Mouse (Mus musculus) midbrain, embryonic 13.5 days (tissue): ENCODE data around the gene Fyn. TPM values are rescaled to one million over a fixed set of nuclear protein-coding genes. Genes with fewer than 3 reads are reported as not detected.
A peak's percentile ranks its signal among the peaks of the same experiment; 100 is the strongest.

Experiments used
- ATAC-seq: fragments of 200-750 bp; cut with Nextera tagmentation; 2 replicates; pipeline ENCODE4 v1.8.0; 2017; ENCODE audit warnings: mild to moderate bottlenecking, moderate TSS enrichment, moderate library complexity
- H3K27ac ChIP-seq: fragments of 300-500 bp; sonication (generic); 2 replicates; pipeline ENCODE4 v1.5.1; 2015; ENCODE audit warnings: inconsistent platforms, mild to moderate bottlenecking, moderate library complexity
- H3K27me3 ChIP-seq: fragments of 300-500 bp; sonication (generic); 2 replicates; pipeline ENCODE4 v1.6.1; 2015; ENCODE audit warnings: mild to moderate bottlenecking, inconsistent platforms
- H3K36me3 ChIP-seq: fragments of 300-500 bp; sonication (generic); 2 replicates; pipeline ENCODE4 v1.6.1; 2015; ENCODE audit warnings: mild to moderate bottlenecking, inconsistent platforms
- H3K4me1 ChIP-seq: fragments of 300-500 bp; sonication (generic); replicated peaks from 2 replicates; pipeline ENCODE4 v1.6.1; 2015; ENCODE audit warnings: inconsistent platforms
- H3K4me2 ChIP-seq: fragments of 300-500 bp; sonication (generic); replicated peaks from 2 replicates; pipeline ENCODE4 v1.6.1; 2015; ENCODE audit warnings: moderate library complexity, mild to moderate bottlenecking, inconsistent platforms
- H3K4me3 ChIP-seq: fragments of 300-500 bp; sonication (generic); replicated peaks from 2 replicates; pipeline ENCODE4 v1.5.1; 2015; ENCODE audit warnings: mild to moderate bottlenecking, inconsistent platforms
- H3K9ac ChIP-seq: fragments of 300-500 bp; sonication (generic); replicated peaks from 2 replicates; pipeline ENCODE4 v1.6.1; 2015; ENCODE audit warnings: mild to moderate bottlenecking, inconsistent platforms
- H3K9me3 ChIP-seq: fragments of 300-500 bp; sonication (generic); 2 replicates; pipeline ENCODE4 v1.6.1; 2016; ENCODE audit warnings: mild to moderate bottlenecking, inconsistent platforms
- WGBS: fragments of 180-500 bp; shearing (Covaris S2); methylation state at CpG from one replicate; pipeline ENCODE4 v1.1.7; 2015; 5-methylcytosine and 5-hydroxymethylcytosine counted together
- polyA plus RNA-seq: library from polyadenylated mRNA; unstranded; fragments of >200 nt; fragmentation: Nextera tagmentation; extraction: Ambion mirVana; gene quantifications from 2 replicates; pipeline ENCODE4 v1.2.1, GENCODE M21; 2015

Fyn gene
- polyA plus RNA-seq, 1 experiment from 2014 or later = 64.8 TPM

GRCm38 (mm10) chr10:39451918-39452624 is 83.4 kb downstream of the Fyn start:
- Histone ChIP-seq H3K4me1 (peaks cover 65% of the 10 kb centered on the region), H3K4me2 (no peak overlapping the region), H3K27ac (peak overlapping the region; percentile 41; the same call in 1 of the 2 replicates), H3K9ac (no peak overlapping the region), H3K27me3 (no peaks in the 10 kb centered on the region), H3K9me3 (no peaks in the 10 kb centered on the region), H3K36me3 (no peaks in the 10 kb centered on the region; the same call in 1 of the 2 replicates), H3K4me3 (no peak overlapping the region)
- WGBS = 72% methylated on average over 8 of the region's 8 CpGs
- no peak; the same call in 1 of the 2 replicates for ATAC-seq

- Histone ChIP-seq H3K27me3 (no peaks in the 10 kb centered on the region), H3K9ac (no peak overlapping the region), H3K4me2 (no peak overlapping the region), H3K4me1 (peaks cover 68% of the 10 kb centered on the region), H3K4me3 (no peak overlapping the region), H3K27ac (no peak overlapping the region), H3K36me3 (no peaks in the 10 kb centered on the region; the same call in 1 of the 2 replicates), H3K9me3 (no peaks in the 10 kb centered on the region)
- WGBS = 59% methylated on average over 4 of the region's 4 CpGs
- ATAC-seq = no peak
Measured at GRCm38 (mm10) chr10:39455344-39455743, 86.7 kb downstream of the Fyn start.

- Histone ChIP-seq H3K4me2 (no peak overlapping the region), H3K9me3 (no peaks in the 10 kb centered on the region), H3K27ac (no peak overlapping the region), H3K4me1 (peaks cover 69% of the 10 kb centered on the region), H3K36me3 (no peaks in the 10 kb centered on the region; the same call in 1 of the 2 replicates), H3K27me3 (no peaks in the 10 kb centered on the region), H3K9ac (no peak overlapping the region), H3K4me3 (no peak overlapping the region)
- 89% methylated on average over 15 of the region's 15 CpGs for WGBS
- ATAC-seq = no peak
Measured at GRCm38 (mm10) chr10:39455857-39456620, 87.4 kb downstream of the Fyn start.

- H3K9me3 ChIP-seq = no peaks in the 10 kb centered on the region
- H3K9ac ChIP-seq = no peak overlapping the region
- no peaks in the 10 kb centered on the region for H3K27me3 ChIP-seq
- no peak overlapping the region for H3K4me3 ChIP-seq
- no peak for ATAC-seq
- WGBS = 92% methylated on average over 6 of the region's 6 CpGs
- no peaks in the 10 kb centered on the region; the same call in 1 of the 2 replicates for H3K36me3 ChIP-seq
- peaks cover 70% of the 10 kb centered on the region for H3K4me1 ChIP-seq
- no peak overlapping the region for H3K27ac ChIP-seq
- no peak overlapping the region for H3K4me2 ChIP-seq
Measured at GRCm38 (mm10) chr10:39456776-39457175, 88.1 kb downstream of the Fyn start.

GRCm38 (mm10) chr10:39457281-39457680 is 88.6 kb downstream of the Fyn start:
- WGBS = 89% methylated on average over 11 of the region's 11 CpGs
- no peaks in the 10 kb centered on the region; the same call in 1 of the 2 replicates for H3K36me3 ChIP-seq
- peaks cover 70% of the 10 kb centered on the region for H3K4me1 ChIP-seq
- 0 out of 2 replicates have a peak overlapping the region, but pooled peaks have one; percentile 47 for H3K27ac ChIP-seq
- H3K9ac ChIP-seq = no peak overlapping the region
- no peak for ATAC-seq
- no peak overlapping the region for H3K4me2 ChIP-seq
- H3K9me3 ChIP-seq = no peaks in the 10 kb centered on the region
- no peaks in the 10 kb centered on the region for H3K27me3 ChIP-seq
- no peak overlapping the region for H3K4me3 ChIP-seq

- no peaks in the 10 kb centered on the region for H3K36me3 ChIP-seq
- 70% methylated on average over 13 of the region's 13 CpGs for WGBS
- H3K4me3 ChIP-seq = no peak overlapping the region
- no peak overlapping the region for H3K9ac ChIP-seq
- no peaks in the 10 kb centered on the region for H3K27me3 ChIP-seq
- H3K4me1 ChIP-seq = peaks cover 74% of the 10 kb centered on the region
- peak overlapping the region; percentile 47 for H3K27ac ChIP-seq
- no peaks in the 10 kb centered on the region for H3K9me3 ChIP-seq
- H3K4me2 ChIP-seq = no peak overlapping the region
- peak; percentile 41 for ATAC-seq
Measured at GRCm38 (mm10) chr10:39458766-39459699, 90.4 kb downstream of the Fyn start.

GRCm38 (mm10) chr10:39460621-39461020 is 92.0 kb downstream of the Fyn start:
- Histone ChIP-seq H3K27ac (no peak overlapping the region), H3K27me3 (no peaks in the 10 kb centered on the region), H3K9ac (no peak overlapping the region), H3K36me3 (no peaks in the 10 kb centered on the region), H3K9me3 (no peaks in the 10 kb centered on the region), H3K4me2 (no peak overlapping the region), H3K4me1 (peaks cover 74% of the 10 kb centered on the region), H3K4me3 (no peak overlapping the region)
- WGBS = 43% methylated on average over 2 of the region's 2 CpGs
- ATAC-seq = no peak

GRCm38 (mm10) chr10:39461909-39462308 is 93.3 kb downstream of the Fyn start:
- Histone ChIP-seq H3K9me3 (no peaks in the 10 kb centered on the region), H3K27ac (peak overlapping the region; percentile 31), H3K9ac (no peak overlapping the region), H3K4me1 (peaks cover 78% of the 10 kb centered on the region), H3K27me3 (no peaks in the 10 kb centered on the region), H3K4me3 (no peak overlapping the region), H3K4me2 (no peak overlapping the region), H3K36me3 (no peaks in the 10 kb centered on the region)
- peak; percentile 7; the same call in 1 of the 2 replicates for ATAC-seq
- 34% methylated on average over 5 of the region's 5 CpGs for WGBS

GRCm38 (mm10) chr10:39462711-39463110 is 94.1 kb downstream of the Fyn start:
- no peak for ATAC-seq
- Histone ChIP-seq H3K4me1 (peaks cover 71% of the 10 kb centered on the region), H3K27ac (peak overlapping the region; percentile 67)

GRCm38 (mm10) chr10:39464383-39464782 is 95.7 kb downstream of the Fyn start:
- Histone ChIP-seq H3K9me3 (no peaks in the 10 kb centered on the region), H3K4me2 (no peak overlapping the region), H3K9ac (no peak overlapping the region), H3K27me3 (no peaks in the 10 kb centered on the region), H3K4me3 (no peak overlapping the region), H3K36me3 (no peaks in the 10 kb centered on the region), H3K27ac (no peak overlapping the region), H3K4me1 (peaks cover 54% of the 10 kb centered on the region)
- no peak for ATAC-seq
- 92% methylated on average over 5 of the region's 5 CpGs for WGBS

More at GRCm38 (mm10) chr10:39462711-39463110, 94.1 kb downstream of the Fyn start:
- H3K36me3 ChIP-seq = no peaks in the 10 kb centered on the region
- H3K9ac ChIP-seq = peak overlapping the region; percentile 28; the same call in 1 of the 2 replicates
- H3K4me2 ChIP-seq = no peak overlapping the region
- no peaks in the 10 kb centered on the region for H3K9me3 ChIP-seq
- WGBS = 74% methylated on average over 8 of the region's 8 CpGs
- H3K27me3 ChIP-seq = no peaks in the 10 kb centered on the region
- no peak overlapping the region for H3K4me3 ChIP-seq

GRCm38 (mm10) chr10:39467317-39467716 is 98.7 kb downstream of the Fyn start:
- WGBS = 79% methylated on average over 6 of the region's 6 CpGs
- Histone ChIP-seq H3K4me1 (peaks cover 51% of the 10 kb centered on the region), H3K9me3 (no peaks in the 10 kb centered on the region), H3K36me3 (no peaks in the 10 kb centered on the region), H3K9ac (no peak overlapping the region), H3K27ac (no peak overlapping the region), H3K27me3 (no peaks in the 10 kb centered on the region), H3K4me3 (no peak overlapping the region), H3K4me2 (no peak overlapping the region)
- no peak for ATAC-seq
